Mouse (Mus musculus): ENCODE measurements around the gene Fra10ac1.

Gene Fra10ac1

GRCm38 (mm10) chr19:38232087-38232486, 8.1 kb upstream of the Fra10ac1 start:
- CTCF ChIA-PET, result no interaction called here

GRCm38 (mm10) chr19:38228699-38229098, 4.7 kb upstream of the Fra10ac1 start:
- CTCF ChIA-PET, result no interaction called here

GRCm38 (mm10) chr19:38224685-38225060, 717 bp upstream of the Fra10ac1 start:
- CTCF ChIA-PET, result no interaction called here

DNA sequence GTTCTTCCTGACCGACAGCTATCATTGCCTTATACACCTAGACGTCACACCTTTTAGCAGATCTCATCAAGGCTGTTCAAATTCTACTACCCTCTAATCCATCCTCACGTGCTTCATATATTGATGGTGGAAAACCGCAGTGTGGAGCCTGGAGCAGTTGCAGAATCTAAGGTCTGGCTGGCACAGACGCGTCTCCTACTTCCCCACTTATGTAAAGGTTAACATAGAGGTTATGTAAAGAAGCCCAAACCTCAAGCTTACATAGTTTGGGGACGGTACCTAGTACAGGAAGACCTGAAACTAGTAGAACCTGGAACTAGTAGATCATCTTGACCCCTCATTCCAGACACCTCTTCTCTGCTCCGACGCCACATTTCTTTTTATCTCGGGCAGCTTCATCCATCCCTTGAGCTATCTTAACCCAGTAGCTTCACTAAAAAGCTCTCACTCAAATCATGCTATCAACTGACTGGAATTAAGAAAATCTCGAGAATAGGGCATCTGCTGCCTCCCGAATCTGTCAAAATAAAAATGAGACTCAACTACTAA, 526 bp downstream of the Fra10ac1 start:
- CTCF ChIA-PET, result interaction anchor here (0.6 to 0.7 kb wide), 2 partner anchors 314 to 743 kb away, joined by 3 to 21 read pairs; no protein-coding TSS in a partner anchor

DNA sequence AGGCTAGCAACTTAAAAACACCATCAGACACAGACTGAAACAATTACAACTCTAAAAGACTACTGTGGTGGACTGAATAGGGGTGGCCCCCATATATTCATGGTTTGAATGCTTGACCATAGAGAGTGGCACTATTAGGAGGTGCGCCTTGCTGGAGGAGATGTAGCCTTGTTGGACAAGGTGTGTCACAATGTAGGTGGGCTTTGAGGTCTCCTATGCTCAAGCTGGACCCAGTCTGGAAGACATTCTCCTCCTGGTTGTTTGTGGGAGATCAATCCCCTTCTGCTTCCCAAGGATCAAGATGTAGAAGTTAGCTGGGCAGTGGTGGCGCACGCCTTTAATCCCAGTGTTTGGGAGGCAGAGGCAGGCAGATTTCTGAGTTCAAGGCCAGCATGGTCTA, 6.3 kb downstream of the Fra10ac1 start:
- CTCF ChIA-PET, result no interaction called here

DNA sequence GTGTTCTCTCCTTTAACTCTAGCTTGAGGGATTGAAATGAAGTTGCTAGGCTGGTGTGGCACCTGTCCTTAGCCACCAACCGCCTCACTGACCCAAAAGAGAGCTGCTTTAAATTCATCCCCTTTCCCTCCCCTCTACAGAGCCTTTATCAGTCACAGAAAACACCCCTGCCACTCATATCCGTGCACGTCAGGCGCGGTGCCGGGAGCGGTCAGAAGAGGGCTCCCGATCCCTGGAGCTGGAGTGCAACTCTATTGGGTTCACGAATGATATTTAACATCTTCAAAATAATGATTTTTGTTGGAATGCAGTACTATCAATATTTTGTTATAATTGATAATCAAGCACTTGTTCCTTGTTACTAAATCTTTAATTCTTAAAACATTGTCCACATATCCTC, 17.3 kb downstream of the Fra10ac1 start:
- CTCF ChIA-PET, result interaction anchor here (0.6 kb wide), 1 partner anchor 964 kb away, joined by 4 read pairs; no protein-coding TSS in a partner anchor

GRCm38 (mm10) chr19:38198731-38199130, 25.2 kb downstream of the Fra10ac1 start:
- CTCF ChIA-PET, result no interaction called here

- CTCF ChIA-PET, result no interaction called here
Measured at GRCm38 (mm10) chr19:38195245-38195644, 28.7 kb downstream of the Fra10ac1 start.

GRCm38 (mm10) chr19:38191446-38191845, 32.5 kb downstream of the Fra10ac1 start:
- CTCF ChIA-PET, result no interaction called here

DNA sequence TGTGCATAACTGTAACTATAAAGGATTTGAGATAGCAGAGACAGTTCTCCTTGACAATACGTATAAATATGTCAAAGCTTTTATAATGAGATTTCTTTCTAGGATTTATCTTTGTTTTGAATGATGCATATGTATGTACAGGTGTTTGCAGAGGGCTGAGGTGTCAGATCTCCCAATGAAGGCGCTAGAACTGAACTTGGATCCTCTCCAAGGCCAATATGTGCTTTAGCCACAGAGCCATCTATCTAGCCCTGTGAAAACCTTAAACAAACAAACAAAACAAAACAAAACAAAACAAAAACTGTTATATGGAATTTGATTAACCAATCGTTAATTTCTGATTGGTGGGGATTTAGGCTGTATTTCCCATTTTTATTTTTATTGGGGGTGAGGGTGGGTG, 33.4 kb downstream of the Fra10ac1 start:
- CTCF ChIA-PET, result no interaction called here

DNA sequence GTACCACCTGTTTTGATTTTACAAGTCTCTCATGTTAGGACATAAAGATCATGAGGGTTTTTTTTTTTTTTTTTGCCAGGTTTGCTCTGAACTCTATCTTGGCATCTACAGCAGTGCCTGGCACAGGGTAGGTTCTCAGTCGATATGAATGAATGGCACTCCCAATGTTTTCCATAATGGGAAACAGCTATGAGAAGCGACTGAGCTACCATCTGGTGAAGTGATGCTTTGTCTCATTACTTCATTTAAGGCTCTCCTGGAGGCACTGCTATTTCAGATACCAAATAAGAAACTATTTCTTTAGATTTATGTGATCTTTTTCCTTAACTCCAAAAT, 36.6 kb downstream of the Fra10ac1 start:
- CTCF ChIA-PET, result no interaction called here

DNA sequence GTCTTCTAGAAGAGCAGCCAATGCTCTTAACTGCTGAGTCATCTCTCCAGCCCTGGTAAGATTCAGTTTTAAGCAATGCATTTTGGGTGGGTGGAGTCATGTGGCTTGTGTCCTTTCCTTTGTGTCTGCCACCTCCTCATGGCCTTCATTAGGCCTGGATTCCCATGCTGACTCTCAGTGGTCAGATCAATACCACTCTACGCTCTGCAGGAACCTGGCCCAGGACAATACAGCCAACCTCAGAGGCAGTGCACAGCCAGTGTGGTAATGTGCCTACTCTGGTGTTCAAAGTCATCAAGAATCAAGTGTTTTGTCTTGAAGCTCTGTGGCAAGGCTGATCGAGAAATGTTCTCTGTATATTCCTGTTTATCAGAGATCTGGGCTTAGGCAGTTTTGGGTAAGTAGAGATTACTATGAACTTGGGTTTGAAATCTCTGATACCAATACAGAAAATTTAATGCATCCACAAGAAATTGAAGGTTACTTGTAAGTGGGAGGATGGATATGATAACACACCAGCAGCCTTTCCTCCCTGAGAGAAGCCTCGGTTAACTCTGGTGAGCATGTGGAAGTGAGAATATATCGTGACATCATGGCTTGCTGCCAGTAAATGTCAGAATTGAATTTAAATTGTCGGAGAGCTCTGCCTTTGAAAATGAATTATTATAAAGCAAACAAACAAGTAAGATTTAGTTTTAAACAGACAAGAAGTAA, 37.2 kb downstream of the Fra10ac1 start:
- CTCF ChIA-PET, result no interaction called here

DNA sequence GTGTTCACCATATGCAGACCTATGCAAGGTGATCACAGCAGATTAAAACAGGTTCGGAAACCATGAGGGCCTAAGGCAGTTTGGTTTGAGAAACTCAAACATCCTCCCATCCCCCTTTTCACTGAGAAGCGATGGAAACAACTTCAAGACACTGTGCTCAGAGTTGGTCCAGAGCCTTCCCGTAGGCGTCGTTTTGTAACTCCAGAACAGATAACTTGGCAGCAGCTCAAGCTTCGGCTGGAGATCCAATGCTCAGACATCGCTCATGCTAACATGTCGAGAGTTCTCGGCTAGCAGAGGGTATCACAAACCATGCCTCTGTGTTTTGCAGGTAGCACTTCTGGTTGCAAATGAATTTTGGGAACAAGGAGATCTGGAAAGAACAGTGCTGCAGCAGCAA, 44.3 kb downstream of the Fra10ac1 start:
- CTCF ChIA-PET, result no interaction called here

DNA sequence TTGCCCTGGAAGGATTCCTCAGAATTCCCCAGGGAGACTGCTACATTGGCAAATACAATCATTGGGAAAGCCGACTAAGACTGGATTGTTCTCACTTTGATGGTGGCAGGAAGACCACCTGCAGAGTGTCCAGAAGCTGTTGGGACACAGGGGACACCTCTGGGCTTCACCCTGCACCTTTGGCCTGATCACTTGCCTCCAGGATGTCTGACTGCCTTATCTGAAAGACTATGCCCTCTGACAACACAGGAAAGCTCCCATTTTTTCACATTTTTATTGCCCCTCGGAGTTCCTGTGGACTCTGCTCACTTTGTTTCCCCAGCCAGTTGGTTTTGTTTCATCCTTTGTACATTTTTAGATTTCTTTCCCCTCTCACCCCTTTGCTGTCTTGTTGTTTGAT, 59.3 kb downstream of the Fra10ac1 start:
- CTCF ChIA-PET, result interaction anchor here (0.7 kb wide), 1 partner anchor 48 kb away, joined by 8 read pairs; no protein-coding TSS in a partner anchor

- CTCF ChIA-PET, result no interaction called here
Measured at GRCm38 (mm10) chr19:38161648-38162354, 62.2 kb downstream of the Fra10ac1 start.

DNA sequence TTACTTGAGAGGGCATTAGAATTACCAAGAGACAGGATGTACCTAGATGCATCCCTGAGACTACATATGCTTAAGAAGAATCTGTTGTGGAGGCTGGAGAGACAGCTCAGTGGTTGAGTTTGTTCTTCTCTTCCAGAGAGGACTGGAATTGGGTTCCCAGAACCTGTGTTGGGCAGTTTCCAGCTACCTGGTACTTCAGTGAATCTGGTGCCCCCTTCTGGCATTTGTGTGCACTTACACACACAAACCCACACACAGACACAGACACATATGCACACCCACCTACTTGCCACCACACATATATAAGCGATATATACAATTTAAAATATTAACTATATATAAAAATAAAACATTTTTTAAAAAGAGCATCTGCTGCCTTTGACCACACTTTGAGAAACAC, 67.7 kb downstream of the Fra10ac1 start:
- CTCF ChIA-PET, result no interaction called here

GRCm38 (mm10) chr19:38143540-38144271, 80.2 kb downstream of the Fra10ac1 start:
- CTCF ChIA-PET, result no interaction called here
